Mouse (Mus musculus) embryonic fibroblast, embryonic 13.5 days (primary cell): Measurements from ENCODE around the gene Smarca2. TPM values are rescaled to one million over a fixed set of nuclear protein-coding genes. Genes with fewer than 3 reads are reported as not detected.

Experiments used
- H3K27ac ChIP-seq: 2 replicates; pipeline ENCODE4 v1.5.1; 2012; ENCODE audit warnings: low read length, control low read depth, inconsistent platforms; ENCODE audit not compliant: insufficient read depth
- H3K4me1 ChIP-seq: 2 replicates; pipeline ENCODE4 v1.6.1; 2011; ENCODE audit warnings: low read length; ENCODE audit not compliant: control insufficient read depth, insufficient read depth
- H3K4me3 ChIP-seq: 2 replicates; pipeline ENCODE4 v1.5.1; 2011; ENCODE audit warnings: mild to moderate bottlenecking, control low read depth, low read length; ENCODE audit not compliant: insufficient read depth
- CTCF ChIP-seq: IDR thresholded peaks from 2 replicates; pipeline ENCODE4 v1.5.1; 2011; ENCODE audit warnings: mild to moderate bottlenecking, control low read depth, low read length, moderate library complexity, borderline replicate concordance; ENCODE audit not compliant: insufficient read depth
- POLR2A ChIP-seq: IDR thresholded peaks from 2 replicates; pipeline ENCODE4 v1.6.1; 2011; ENCODE audit warnings: low read depth, mild to moderate bottlenecking, control low read depth, low read length, moderate library complexity
- polyA plus RNA-seq: library from polyadenylated mRNA; stranded (reverse); fragments of >200 nt; gene quantifications from 2 replicates; pipeline ENCODE4 v1.2.4, GENCODE M21; 2011; ENCODE audit warnings: low read depth; ENCODE audit not compliant: missing spikeins, insufficient read length

Smarca2 gene
- polyA plus RNA-seq, 1 experiment: 84.6 TPM

DNA sequence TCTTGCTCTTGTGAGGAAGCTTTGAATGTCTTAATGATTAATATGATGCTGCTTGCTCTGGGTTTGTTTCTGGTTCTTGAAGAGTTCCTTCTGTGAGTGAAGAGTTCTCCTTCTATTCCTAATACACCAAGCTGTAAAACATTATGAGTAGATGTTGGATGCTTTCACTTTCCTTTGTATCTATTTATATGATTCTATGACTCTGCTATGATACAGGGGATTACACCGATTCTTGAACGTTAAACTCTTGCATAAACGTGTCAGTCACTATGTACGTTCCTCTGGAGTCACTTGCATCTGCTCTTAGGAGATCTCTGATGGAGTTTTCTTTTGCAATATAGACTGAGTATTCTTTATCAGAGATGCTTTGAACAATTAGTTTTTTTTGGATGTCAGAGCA is 199.6 kb downstream of the Smarca2 start:
- Histone ChIP-seq H3K27ac (no peak overlapping the region), H3K4me3 (no peak overlapping the region), H3K4me1 (no peaks in the 10 kb centered on the region)
- TF ChIP-seq CTCF (no peak), POLR2A (no peak)

DNA sequence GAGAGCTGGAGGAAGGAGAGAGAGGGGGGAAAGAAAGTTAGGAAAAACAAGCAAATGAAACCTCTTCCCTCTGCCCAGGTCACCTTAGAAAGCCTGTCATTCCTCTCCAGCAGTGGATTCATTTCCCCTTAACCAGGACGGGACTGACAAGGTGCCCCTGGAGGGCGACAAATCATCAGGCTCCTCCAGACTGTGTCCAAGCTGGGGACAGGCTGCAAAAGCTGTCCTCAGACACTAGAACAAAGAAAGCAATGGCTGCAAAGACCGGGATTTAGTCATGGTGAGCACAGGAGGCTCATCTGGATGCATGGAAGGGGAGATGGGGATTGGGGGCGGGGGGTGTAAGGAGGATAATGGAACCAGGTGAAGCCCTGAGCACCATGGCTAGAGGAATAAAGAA is 209.8 kb downstream of the Smarca2 start:
- H3K4me1 ChIP-seq: no peaks in the 10 kb centered on the region
- H3K27ac ChIP-seq: no peak overlapping the region
- TF ChIP-seq POLR2A (no peak), CTCF (no peak)

DNA sequence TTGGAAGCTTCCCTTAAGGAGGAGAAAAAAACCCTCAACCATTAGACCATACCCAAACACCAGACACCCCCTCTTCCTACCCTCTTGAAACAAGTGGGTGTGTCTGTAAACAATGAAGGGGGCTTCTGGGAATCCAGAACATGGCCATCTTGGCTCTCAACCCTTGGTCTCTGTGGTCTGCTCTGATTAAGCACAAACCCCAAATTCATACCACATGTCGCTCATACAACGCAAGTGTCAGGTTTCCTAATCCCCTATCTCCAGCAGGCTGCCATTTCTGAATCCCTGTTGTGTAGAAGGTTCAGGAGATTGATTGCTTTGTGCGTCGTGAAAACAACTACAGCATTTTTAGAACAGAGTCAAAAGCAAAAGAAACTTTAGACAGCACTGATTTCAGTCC is 213.1 kb downstream of the Smarca2 start:
- Histone ChIP-seq H3K4me1 (no peaks in the 10 kb centered on the region), H3K27ac (no peak overlapping the region), H3K4me3 (no peak overlapping the region)
- TF ChIP-seq CTCF: no peak
- no peak for TF ChIP-seq POLR2A

More for the DNA sequence above, 209.8 kb downstream of the Smarca2 start:
- H3K4me3 ChIP-seq: no peak overlapping the region
